Mouse (Mus musculus) gastrocnemius, adult 8-10 months (tissue): ENCODE data around the gene Olfr875. TPM values are rescaled to one million over a fixed set of nuclear protein-coding genes. Genes with fewer than 3 reads are reported as not detected.
"Not testable (repeated sequence)": the region's sequence is repeated elsewhere in the genome, so short reads cannot be mapped to it uniquely, and the experiment has no call there.

Source experiments
- DNase-seq, 2 experiments: peaks; one replicate each; pipeline ENCODE4 v3.0.0; 2022; ENCODE audit warnings: low spot score in 2 of 2
- total RNA-seq, 4 experiments: library from RNA; stranded (reverse); gene quantifications; 2 replicates each; pipeline ENCODE4 v1.2.4; 2022

The Olfr875 gene
- not detected for total RNA-seq

DNA sequence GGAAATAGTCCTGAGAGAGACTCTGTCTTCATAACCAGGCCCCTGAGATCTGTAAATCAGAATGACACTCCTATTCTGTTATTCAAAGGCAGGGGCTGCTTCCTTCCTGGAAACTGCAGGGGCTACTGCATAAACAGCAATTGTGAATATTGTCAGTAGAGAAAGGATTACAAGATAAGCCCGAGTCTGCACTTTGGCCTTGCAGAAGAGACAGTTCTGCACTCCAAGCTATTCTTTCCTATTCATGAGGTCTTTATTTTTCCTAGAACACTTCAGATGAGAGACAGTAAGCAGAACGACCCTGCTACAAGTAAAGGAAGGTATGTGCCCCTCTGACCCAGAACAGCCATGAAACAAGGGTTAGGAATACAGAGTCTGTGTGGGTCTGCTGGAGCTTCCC is at the start of gene Olfr875:
Gene Olfr875 (plus strand): TSS at position 99 of the 400 bp plus-strand sequence.
- DNase-seq: no peak

DNA sequence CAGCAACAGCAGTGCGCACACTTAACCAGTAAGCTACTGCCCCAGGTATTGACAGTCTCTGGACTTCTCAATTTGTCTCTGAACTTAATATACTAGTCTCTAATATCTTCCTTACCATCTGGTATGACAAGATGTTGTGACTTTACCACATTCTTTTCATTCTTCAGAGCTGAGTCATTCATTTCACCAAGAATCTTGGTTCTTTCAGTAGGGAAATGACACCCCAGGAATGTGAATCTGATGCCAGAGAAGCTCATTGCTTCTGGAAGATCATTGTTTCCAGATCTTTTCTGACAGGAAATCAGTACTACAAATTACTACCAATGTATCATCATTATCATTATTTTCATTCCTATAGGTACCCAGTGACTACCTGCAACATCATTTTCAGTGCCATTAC is 37.3 kb upstream of the Olfr875 start:
- DNase-seq: no peak

DNA sequence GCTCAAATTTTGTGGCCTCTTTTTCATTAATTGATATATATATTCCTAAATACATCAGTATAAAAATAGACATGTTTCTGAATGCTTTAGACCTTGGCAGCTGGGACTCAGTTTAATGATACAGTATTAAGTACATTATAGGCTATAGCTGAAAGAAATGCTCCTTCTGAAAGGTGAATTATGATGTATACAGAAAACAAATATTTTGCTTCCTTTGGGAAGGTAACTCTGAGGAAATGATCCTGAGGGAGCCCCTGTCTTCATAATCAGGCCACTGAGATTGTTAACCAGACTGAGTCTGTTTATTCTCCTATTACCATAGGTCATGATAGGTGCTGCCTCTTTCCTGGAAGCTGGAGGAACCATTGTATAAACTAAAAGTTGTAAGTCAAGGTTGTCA is 26.9 kb upstream of the Olfr875 start, which contains the start of gene Olfr874:
Gene Olfr874 (plus strand): TSS at position 301 of the 400 bp plus-strand sequence.
- DNase-seq: no peak

DNA sequence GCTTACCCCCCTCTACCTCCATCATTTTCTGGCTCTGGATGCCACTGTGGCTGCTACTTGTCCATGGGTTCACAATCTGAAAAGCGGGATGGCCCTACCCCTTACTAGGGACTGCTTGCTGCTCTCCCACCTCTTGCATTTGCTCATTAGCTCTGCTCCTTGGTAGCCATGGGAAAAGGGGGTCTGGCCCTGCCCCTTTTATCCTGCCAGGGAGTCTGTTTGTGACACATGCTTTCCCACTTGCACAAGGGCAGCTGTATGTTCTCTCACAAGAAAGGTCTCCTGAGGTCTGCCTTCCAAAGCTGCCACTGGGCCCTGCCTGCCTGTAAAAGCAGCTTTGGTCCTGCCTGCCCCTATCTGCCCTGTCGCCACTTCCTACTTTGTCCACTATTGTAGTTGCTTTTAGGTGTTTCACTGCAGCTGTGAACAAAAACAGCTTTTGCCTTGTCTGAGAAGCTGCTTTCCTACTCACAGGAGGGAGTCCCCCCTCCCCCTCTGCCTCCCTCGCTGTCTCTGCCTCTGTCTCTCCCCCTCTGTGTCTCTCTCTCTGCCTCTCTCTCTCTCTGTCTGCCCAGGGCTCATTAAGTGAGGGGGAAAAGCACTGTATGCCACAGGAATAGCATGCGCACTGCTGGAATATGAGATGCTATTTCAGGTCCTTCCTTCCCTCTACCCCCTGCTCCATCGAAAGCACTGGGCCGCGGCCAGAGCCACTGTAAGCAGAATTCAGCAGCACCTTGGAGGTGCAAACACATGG is 21.2 kb upstream of the Olfr875 start:
- no peak for DNase-seq

DNA sequence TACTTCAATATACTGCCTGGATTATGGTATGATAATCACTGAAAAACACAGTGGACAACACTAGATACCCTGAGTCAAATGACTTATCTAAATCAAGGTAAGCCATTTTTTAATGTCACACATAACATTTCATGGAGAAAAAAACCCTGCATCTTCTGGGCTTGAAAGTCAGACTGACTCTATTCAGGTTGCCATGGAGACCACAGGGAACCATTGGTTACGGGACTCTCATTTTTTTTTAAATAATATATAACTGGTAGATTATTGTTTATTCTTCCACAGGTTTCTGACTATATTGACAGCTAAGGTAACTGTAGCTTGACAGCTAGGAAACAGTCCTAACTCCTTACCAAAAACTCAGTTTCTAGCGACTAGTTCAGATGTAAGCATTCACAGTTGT is 20.2 kb upstream of the Olfr875 start:
- DNase-seq: no peak

DNA sequence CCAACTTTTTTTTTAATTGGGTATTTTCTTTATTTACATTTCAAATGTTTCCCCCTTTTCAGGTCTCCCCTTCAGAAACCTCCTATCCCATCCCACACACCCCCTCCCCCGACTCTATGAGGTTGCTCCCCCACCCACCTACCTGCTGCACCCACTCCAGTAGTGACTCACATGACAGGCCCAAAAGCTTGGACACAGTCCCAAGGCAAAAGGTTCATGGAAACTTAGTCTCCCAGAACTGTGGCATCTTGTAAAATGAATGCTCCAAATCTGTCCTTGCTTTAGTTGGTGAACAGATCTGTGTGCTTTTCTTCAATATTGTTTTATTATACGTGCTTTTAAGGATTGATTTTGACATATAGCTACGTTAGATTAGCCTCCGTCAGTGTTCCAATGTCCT is 19.7 kb upstream of the Olfr875 start:
- no peak for DNase-seq

DNA sequence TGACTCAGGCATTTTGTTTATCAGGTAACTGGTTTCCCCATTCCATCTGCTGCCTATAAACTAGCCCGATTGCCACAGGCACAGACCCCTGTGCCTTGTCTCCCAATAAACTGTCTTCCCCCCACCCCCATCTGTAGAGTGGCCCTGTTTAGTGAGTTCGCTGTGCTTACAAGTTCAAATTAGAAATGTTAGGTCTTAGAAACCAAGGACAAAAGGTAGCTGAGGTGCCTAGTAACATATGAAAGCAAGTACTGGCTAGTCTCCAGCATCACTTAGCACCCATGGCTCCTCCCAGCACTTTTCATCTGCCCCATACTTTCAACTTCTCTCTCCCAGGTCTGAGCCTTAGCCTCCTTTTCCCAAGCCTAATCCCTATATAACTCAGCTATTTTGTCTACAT is 9.9 kb upstream of the Olfr875 start:
- no peak for DNase-seq

DNA sequence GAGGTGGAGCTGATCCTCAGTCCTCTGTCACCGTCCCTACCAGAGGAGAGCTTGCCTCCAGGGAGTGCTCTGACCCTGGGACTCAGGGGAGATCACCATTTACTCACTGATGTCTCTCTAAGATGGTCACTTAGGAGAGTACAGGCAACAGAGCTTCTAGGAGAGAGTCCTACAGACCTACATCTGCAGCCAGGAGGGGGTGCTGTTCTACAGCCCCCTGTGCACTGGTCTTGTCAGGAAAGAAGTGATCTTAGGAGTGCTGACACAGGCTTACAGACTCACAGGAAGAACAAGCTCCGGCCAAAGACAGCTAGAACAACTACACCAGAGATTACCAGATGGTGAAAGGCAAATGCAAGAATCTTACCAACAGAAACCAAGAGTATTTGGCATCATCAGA is 9.1 kb upstream of the Olfr875 start:
- no peak for DNase-seq

DNA sequence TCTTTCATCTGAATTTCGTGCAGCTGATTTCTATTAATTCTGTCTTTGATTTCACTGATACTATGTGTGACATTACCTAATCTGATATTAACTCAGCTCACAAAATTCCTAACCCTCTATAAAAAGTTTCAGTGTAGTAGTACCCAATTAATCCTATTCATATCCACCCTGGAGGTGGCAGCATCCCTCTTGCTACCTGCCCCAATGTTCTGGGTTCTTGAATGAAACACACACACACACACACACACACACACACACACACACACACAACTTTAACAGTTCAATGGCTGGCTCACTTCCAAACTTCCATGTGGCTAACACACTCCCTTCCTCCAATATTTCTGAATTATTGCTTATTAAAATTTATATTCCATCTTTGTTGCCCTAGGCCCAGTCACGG is 996 bp upstream of the Olfr875 start:
- DNase-seq: no peak

DNA sequence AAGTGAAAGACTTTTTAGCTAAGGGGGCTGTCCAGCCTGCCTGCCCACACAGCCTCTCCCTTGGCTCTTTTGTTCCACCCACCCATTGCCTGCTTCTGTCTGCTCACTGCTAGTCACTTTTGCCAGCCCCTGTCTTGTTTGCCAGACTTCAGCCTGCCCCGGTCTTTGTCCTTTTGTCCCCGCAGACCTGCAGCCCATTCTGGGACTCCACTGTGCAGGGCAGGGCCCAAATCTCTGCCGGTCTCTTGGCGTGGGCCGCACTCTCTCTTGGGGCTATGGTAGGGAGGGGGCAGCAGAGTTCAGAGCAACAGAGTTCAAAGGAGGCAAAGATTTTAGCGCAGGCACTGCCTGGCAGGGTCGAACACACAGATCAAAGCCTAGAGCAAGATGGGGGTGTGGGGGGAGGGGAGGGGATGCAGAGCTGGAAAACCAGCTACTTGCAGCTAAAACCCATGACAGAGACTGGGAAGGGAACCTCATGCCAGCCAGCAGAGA is 11.2 kb downstream of the Olfr875 start:
- DNase-seq: no peak

DNA sequence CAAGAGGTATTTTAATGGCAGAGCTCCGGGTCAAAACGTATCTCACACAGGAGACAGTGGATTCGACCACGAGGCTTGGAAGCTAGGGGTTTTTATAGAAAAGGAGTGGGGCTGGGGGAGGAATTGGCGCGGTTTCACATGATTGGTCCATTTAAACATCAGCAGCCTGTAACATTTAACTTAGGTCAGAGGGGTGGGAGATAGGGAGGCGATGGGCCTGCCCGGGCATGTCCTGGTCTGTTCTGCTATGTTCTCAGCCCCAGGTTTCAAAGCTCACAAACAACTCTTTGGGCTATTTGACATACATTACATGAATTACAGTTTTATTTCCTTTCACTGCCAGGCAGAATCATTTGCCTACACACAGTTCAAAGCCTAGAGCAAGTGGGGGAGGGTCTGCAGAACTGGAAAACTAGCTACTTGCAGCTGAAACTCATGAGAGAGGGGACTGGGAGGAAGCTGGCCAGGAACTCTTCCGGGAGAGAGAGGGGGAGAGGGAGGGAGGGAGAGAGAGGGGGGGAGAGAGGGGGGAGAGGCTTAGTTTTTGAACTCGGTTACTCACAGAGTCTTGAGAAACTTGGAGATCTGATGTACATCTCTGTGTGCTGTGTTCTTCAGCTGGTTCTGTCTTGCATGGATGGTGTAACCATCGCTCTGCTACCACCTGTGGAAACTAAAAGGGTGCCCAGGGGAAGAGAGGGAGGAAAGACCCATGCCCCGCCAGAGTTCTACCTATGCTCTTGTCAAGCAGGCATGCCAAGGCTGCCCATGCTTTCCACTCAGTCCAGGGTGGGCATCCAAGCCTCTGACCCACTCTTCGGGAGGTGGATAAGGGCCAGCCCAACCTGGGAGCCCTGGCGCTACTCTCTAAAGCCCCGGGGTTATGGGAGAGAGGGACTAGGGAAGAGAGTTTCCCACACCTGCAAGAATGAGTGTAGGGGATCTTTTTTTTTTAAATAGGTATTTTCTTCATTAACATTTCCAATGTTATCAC is 12.0 kb downstream of the Olfr875 start:
- DNase-seq: not testable (repeated sequence)

DNA sequence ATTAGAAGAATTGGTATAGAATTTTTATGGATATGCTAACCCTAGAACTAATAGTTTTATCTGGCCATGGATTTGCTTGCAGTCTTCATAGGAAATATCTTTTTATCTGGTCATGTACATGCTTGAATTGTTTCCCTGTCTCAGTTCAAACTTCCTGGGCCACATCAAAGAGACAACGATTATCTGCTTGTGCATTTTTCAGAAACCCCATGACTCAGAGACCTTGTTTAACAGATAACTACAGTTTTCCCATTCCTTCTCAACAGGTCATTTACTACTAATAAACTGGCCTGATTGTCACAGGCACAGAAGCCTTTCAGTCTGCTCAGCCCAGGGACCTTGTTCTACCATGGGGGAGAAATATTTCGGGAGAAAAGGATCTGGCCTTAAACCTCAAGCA is 14.8 kb downstream of the Olfr875 start:
- no peak for DNase-seq

DNA sequence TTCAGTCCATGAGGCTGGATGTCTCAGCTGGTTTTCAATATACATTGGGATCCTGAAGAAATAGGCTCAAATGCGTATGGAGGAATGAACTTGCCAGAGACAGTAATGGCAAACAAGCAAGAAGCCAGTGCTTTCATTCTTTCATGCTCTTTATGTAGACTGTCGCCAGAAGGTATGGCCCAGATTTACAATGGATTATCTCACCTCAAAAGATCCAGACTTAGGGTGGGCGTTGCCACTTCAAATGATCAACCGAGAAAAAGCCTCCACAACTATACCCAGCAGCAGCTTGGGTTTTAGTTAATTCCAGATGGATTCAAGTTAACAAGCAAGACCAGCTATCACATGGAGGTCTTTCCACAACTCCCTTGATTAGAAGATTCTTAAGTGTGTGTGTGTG is 30.4 kb downstream of the Olfr875 start:
- no peak for DNase-seq

DNA sequence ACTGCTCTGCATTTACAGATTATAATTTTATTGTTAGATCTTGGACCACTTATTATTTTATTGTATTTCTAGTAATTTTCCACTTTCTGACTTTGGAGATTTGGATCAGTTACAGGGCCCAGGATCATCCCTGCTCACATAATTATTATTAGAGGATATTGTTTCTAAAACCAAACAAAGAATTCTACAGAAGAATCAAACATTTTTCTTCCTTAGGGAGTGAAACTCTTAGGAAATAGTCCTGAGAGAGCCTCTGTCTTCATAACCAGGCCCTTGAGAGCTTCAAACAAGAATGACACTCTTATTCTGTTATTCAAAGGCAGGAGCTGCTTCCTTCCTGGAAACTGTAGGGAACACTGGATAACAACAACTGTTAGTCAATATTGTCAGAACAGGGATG is 31.1 kb downstream of the Olfr875 start, which contains the start of gene Olfr876:
Gene Olfr876 (plus strand): TSS at position 301 of the 400 bp plus-strand sequence.
- DNase-seq: no peak

DNA sequence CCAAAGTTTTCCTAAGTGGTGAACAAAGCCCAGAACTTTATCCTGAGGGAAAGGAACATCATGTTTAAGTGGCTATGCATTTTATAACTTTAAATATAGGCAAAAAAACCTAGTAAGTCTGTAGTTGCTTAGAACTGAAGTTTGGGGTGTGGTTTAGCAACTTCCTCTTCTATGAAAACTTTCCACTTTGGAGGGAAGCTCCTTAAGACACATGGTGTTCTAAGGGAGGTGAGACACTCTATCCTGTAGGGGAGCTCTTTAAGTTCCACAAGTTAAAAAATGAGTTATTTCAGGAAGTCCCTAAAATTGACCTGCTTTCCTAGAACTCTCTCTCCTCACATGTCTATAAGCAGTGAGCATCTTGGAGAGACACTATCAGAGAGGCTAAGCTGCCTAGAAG is 35.6 kb downstream of the Olfr875 start:
- DNase-seq: no peak

DNA sequence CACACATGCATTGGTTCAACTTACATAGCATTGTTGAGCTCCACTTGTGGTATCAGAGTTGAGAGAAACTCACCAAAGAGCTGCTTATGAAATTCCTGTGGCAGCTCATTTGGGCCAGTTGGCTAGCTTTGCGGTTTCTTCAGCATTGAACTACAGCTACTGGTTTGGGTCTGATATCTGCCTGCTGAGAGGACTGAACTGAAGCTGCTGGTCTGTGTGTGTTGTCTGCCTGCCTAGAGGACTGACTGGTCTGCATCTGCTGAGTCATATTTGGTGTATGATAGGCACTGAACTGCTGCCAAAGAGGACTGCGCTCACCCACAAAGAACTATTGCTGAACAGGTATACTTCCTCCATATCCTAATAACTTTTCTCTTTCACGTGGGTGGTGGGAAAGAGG is 36.8 kb downstream of the Olfr875 start:
- no peak for DNase-seq

DNA sequence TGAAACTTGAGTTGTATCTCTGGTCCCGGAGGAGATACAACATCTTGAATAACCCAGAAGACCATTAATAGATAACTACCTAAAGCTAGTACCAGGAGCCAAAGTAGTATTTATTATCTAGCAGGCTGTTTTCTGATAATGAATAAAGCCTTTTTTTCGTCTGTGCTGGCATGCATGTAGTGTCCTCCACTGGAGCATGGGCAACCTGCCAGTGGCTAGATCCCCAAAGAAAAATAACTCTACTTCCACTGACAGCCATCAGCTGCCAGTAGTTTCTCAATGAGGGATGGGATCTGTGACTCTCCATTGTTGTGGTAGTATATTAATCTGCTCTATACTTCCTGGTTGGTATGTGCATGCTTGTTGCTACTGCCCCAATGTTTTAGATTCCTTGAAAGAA is 37.3 kb downstream of the Olfr875 start:
- no peak for DNase-seq

DNA sequence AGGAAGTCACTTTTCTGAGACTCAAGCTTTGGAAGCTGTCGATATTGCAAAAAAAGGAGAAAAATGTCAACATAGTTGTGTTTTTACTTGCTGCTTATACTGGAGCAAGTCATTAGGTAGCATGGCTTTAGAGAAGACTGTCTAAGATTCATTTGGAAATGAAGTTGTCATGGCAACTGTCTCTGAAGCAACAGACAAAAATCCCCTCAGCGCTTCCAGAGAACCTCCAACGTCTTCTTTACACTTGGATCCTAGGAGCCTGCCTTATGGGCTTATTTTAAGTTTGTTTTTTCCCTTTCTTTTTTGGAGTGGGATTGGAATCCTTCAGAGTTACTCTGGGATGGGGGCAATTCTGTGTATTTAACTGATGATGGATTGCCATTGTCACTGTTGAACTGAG is 43.0 kb downstream of the Olfr875 start:
- no peak for DNase-seq
